Mouse (Mus musculus): ENCODE measurements around the gene Olfr1055. TPM values are rescaled to one million over a fixed set of nuclear protein-coding genes. Genes with fewer than 3 reads are reported as not detected.

Olfr1055 gene
- polyA plus RNA-seq (2012; rRNA removed): not detected in 2 replicates

DNA sequence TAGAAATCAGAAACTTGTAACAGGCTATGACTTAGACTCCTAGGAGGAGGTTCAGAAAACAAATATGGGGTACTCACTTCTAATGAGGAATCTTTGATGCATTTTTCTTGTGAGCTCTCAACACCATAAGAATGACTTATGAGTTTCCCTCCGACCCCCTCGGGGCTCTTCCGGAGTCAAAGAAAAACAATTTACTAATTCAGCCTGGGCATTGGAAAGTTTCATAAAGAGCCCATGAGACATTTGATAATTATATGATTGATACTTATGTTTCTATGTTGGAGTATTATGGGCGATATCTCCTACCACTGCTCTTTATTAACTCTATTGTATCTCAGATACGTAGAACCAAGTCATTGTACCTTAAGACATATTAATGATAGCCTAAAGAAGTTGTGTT lies at the start of gene Olfr1055:
Gene Olfr1055, minus strand, starts transcription at position 101 of the 400 bp plus-strand sequence.

DNA sequence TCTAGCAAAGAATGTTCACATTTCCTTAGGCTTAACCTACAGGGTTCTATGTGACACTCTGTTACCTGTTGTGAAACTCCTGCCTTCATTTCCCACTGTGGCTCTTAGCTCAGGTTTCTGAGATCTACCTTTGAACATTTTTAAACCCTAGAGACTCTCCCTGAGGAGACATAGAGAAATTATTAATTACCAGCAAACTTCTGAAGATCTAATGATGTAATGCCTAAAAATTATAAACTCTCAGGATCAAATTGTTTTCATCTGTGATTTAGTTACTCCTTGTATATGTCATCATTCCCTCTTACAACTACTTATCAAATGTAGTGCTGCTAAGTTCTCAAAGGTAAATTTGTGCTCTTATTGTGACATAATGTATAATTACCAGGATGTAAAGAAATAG lies 38.4 kb upstream of the Olfr1055 start, which contains the start of gene Olfr1058:
Gene Olfr1058, minus strand, starts transcription at position 101 of the 400 bp plus-strand sequence.

DNA sequence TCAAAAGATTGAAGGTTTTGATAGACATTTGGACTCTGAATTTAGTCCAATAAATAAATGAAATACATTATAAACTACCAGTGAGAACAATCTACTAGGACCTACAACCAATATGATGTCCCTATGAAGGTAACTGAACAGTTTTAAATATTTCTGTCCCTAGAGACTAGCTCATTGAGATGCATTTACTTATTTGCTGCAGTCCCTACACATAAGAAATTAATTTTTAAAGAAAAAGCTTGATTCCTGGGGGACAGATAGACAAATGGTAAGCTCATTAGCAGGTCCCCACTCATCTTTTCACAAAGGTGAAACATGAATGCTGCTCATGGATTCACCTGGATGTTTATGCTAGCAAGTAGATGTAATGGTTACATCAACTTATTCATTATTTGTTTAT lies 28.2 kb upstream of the Olfr1055 start, which contains the start of gene Olfr1057:
Gene Olfr1057, minus strand, starts transcription at position 101 of the 400 bp plus-strand sequence.

DNA sequence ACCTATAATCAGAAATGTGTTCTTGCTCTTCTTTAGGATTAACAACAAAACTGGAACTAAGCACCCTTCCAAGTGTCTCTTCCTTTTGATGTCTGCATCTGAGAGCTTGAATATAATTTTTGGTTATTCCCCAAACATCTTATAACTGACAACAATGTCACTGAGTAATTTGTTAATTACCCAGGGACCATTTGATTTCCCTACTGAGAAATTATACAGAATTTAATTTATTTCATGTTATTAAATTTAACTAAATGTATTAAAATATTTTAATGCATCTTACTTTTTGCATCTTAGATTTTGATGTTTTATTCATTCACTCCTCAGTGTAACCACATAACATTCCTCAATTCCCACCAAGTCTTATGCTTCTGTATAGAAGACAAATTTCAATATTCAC lies 12.3 kb upstream of the Olfr1055 start, which contains the start of gene Olfr1056:
Gene Olfr1056, minus strand, starts transcription at position 101 of the 400 bp plus-strand sequence.

DNA sequence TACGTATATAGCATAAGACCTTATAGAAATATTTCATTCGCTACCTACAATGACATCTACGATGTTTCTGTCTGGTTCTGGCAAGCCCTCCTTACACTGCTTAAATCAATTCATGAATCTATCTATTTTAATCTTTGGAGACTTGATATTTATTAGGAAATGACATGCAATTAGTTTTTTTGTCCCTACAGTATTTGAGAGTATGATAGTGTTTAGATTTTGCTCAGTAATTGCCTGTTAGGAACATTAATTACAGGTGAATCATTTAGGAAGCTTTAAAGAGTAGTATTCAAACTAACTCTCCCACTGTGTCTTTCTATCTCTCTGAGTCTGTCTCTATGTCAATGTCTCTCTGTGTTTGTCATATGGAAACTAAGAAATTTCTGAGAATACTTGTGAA lies 14.8 kb downstream of the Olfr1055 start, which contains the start of gene Olfr1054:
Gene Olfr1054, minus strand, starts transcription at position 101 of the 400 bp plus-strand sequence.

DNA sequence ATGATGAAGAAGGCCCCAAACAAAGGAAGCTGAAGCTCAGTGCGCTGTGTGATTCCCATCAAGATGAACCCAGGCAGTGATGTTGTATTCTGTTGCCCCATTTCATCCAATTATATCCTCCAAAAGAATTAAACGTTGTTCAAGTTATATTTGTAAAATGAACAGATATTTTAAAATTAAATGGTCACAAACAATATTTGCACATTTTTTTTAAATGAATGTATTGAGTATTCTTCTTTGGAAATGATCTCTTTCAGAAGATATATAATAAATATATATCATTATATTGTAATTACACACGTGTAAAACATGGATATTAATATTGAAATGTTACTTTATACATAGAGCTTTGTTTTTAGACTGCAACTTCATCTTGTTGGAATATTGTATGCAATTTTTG lies 34.9 kb downstream of the Olfr1055 start, which contains the start of gene Olfr1053:
Gene Olfr1053, minus strand, starts transcription at position 101 of the 400 bp plus-strand sequence.

Other genes starting within 250 kb of the Olfr1055 start
- gene Olfr1039, start 214.4 kb downstream of the Olfr1055 start, polyA plus RNA-seq (2012; rRNA removed): not detected in 2 replicates
- gene Olfr1040, start 203.6 kb downstream of the Olfr1055 start, polyA plus RNA-seq (2012; rRNA removed): not detected in 2 replicates
- not detected in 2 replicates for gene Olfr1042, start 188.4 kb downstream of the Olfr1055 start, polyA plus RNA-seq (2012; rRNA removed)
- gene Olfr1043, start 182.8 kb downstream of the Olfr1055 start, polyA plus RNA-seq (2012; rRNA removed): not detected in 2 replicates
- gene Olfr1044, start 172.5 kb downstream of the Olfr1055 start, polyA plus RNA-seq (2012; rRNA removed): not detected in 2 replicates
- not detected in 2 replicates for gene Olfr52, start 164.6 kb downstream of the Olfr1055 start, polyA plus RNA-seq (2012; rRNA removed)
- gene Olfr1045, start 147.3 kb downstream of the Olfr1055 start, polyA plus RNA-seq (2012; rRNA removed): not detected in 2 replicates
- gene Olfr1046, start 131.0 kb downstream of the Olfr1055 start, polyA plus RNA-seq (2012; rRNA removed): not detected in 2 replicates
- gene Olfr1047, start 118.9 kb downstream of the Olfr1055 start, polyA plus RNA-seq (2012; rRNA removed): not detected in 2 replicates
- not detected in 2 replicates for gene Olfr1048, start 110.0 kb downstream of the Olfr1055 start, polyA plus RNA-seq (2012; rRNA removed)
- gene Olfr1049, start 92.0 kb downstream of the Olfr1055 start, polyA plus RNA-seq (2012; rRNA removed): not detected in 2 replicates
- gene Olfr1051, start 71.2 kb downstream of the Olfr1055 start, polyA plus RNA-seq (2012; rRNA removed): not detected in 2 replicates
- gene Olfr1052, start 57.8 kb downstream of the Olfr1055 start, polyA plus RNA-seq (2012; rRNA removed): not detected in 2 replicates
- gene Olfr1053, start 35.0 kb downstream of the Olfr1055 start, polyA plus RNA-seq (2012; rRNA removed): not detected in 2 replicates
- not detected in 2 replicates for gene Olfr1054, start 14.9 kb downstream of the Olfr1055 start, polyA plus RNA-seq (2012; rRNA removed)
- not detected in 2 replicates for gene Olfr1056, start 12.2 kb upstream of the Olfr1055 start, polyA plus RNA-seq (2012; rRNA removed)
- not detected in 2 replicates for gene Olfr1057, start 28.1 kb upstream of the Olfr1055 start, polyA plus RNA-seq (2012; rRNA removed)
- gene Olfr1058, start 38.3 kb upstream of the Olfr1055 start, polyA plus RNA-seq (2012; rRNA removed): not detected in 2 replicates
- gene Olfr1061, start 63.8 kb upstream of the Olfr1055 start, polyA plus RNA-seq (2012; rRNA removed): not detected in 2 replicates
- not detected in 2 replicates for gene Olfr1062, start 76.5 kb upstream of the Olfr1055 start, polyA plus RNA-seq (2012; rRNA removed)
- not detected in 2 replicates for gene Olfr1065, start 100.3 kb upstream of the Olfr1055 start, polyA plus RNA-seq (2012; rRNA removed)
- gene Olfr1066, start 106.0 kb upstream of the Olfr1055 start, polyA plus RNA-seq (2012; rRNA removed): not detected in 2 replicates
- not detected in 2 replicates for gene Olfr228, start 137.1 kb upstream of the Olfr1055 start, polyA plus RNA-seq (2012; rRNA removed)
- not detected in 2 replicates for gene Olfr1076, start 158.2 kb upstream of the Olfr1055 start, polyA plus RNA-seq (2012; rRNA removed)
- gene Olfr1079, start 192.2 kb upstream of the Olfr1055 start, polyA plus RNA-seq (2012; rRNA removed): not detected in 2 replicates
- not detected in 2 replicates for gene Olfr1080, start 208.0 kb upstream of the Olfr1055 start, polyA plus RNA-seq (2012; rRNA removed)
- not detected in 2 replicates for gene Olfr1082, start 248.7 kb upstream of the Olfr1055 start, polyA plus RNA-seq (2012; rRNA removed)

Data from colon, adult 2 months (tissue).